Mouse (Mus musculus) lung, embryonic 15.5 days (tissue): ENCODE measurements at regions not wholly inside any gene's neighbourhood (a gene's known extent, or its start where the extent isn't known, plus 50 kb on each side); places are given as distances from the start of the nearest gene placed in this dataset.

ENCODE experiments used
- ATAC-seq: fragments of 200-750 bp; cut with Nextera tagmentation; 2 replicates; pipeline ENCODE4 v1.8.0; 2017; ENCODE audit warnings: moderate number of reproducible peaks, borderline replicate concordance; ENCODE audit not compliant: low FRiP score, low TSS enrichment; ENCODE audit errors: extremely low read depth
- H3K27ac ChIP-seq: fragments of 300-500 bp; sonication (generic); 2 replicates; pipeline ENCODE4 v1.5.1; 2015; ENCODE audit warnings: moderate library complexity, mild to moderate bottlenecking, inconsistent platforms
- H3K27me3 ChIP-seq: fragments of 300-500 bp; sonication (generic); 2 replicates; pipeline ENCODE4 v1.6.1; 2015; ENCODE audit warnings: inconsistent platforms
- H3K36me3 ChIP-seq: fragments of 300-500 bp; sonication (generic); 2 replicates; pipeline ENCODE4 v1.6.1; 2015; ENCODE audit warnings: inconsistent platforms
- H3K4me1 ChIP-seq: fragments of 300-500 bp; sonication (generic); 2 replicates; pipeline ENCODE4 v1.6.1; 2015; ENCODE audit warnings: inconsistent platforms
- H3K4me2 ChIP-seq: fragments of 300-500 bp; sonication (generic); 2 replicates; pipeline ENCODE4 v1.6.1; 2015; ENCODE audit warnings: inconsistent platforms, mild to moderate bottlenecking, moderate library complexity
- H3K4me3 ChIP-seq: fragments of 300-500 bp; sonication (generic); 2 replicates; pipeline ENCODE4 v1.5.1; 2015; ENCODE audit warnings: mild to moderate bottlenecking, inconsistent platforms
- H3K9ac ChIP-seq: fragments of 300-500 bp; sonication (generic); 2 replicates; pipeline ENCODE4 v1.6.1; 2015; ENCODE audit warnings: inconsistent platforms
- H3K9me3 ChIP-seq: fragments of 300-500 bp; sonication (generic); 2 replicates; pipeline ENCODE4 v1.6.1; 2016; ENCODE audit warnings: inconsistent platforms
- WGBS: fragments of 180-500 bp; shearing (Covaris S2); methylation state at CpG from one replicate; pipeline ENCODE4 v1.1.7; 2015; 5-methylcytosine and 5-hydroxymethylcytosine counted together

DNA sequence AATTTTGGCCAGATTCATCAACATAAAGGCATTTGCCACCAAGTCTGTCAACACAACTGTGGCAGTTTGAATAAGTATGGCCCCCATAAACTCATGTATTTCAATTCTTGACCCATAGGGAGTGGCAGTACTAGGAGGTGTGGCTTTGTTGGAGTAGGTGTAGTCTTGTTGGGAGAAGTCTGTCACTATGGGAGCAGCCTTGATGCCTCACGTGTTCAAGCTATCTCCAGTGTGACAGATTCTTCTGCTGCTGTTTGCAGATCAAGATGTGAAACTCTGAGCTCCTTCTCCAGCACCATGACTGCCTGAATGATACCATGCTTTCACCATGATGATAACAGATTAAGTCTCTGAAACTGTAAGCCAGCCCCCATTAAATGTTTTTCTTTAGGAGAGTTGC is 97.2 kb upstream of the Ndst4 start:
- Histone ChIP-seq H3K27ac (no peak overlapping the region), H3K9ac (no peak overlapping the region), H3K27me3 (no peaks in the 10 kb centered on the region), H3K4me1 (no peaks in the 10 kb centered on the region), H3K4me2 (no peak overlapping the region), H3K4me3 (no peak overlapping the region), H3K9me3 (no peaks in the 10 kb centered on the region), H3K36me3 (no peaks in the 10 kb centered on the region)
- WGBS, result 74% methylated on average over 1 of the region's 1 CpGs
- no peak for ATAC-seq

DNA sequence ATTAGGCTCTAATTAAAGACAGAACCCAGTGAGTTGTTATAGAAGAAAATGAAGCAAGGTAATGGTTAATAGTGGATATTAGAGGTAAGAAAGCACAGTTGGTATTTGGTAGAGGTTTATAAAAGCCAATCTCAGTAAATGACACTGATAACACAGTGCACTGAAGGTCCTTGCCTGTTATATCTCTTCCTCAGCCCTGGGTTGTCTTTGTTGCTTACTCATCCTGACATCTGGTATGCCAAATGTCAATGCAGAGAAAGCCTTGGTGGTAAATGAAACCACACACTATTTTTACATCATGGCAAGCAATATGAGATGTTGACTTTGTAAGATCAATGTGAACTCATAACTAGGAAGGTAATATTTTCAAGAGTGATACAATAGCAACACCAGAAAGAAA is 76.8 kb upstream of the Ndst4 start:
- no peak for ATAC-seq
- no peak overlapping the region for H3K4me3 ChIP-seq

DNA sequence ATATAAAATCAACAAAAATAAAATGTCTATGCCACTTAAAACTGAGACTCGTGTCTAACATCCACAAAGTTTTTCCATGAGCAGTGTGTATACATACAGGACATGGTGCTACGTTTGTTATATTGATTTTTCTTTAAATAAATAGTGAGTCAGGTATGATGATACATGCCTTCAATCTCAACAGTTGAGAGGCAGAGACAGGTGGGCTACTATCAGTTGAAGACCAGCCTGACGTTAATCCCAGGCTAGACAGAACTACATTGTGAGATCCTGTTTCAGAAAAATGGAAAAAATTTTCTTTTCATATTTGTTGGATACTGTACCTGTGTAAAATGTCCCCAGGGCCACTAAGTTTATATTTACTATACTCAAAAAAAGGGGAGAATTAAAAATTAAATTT is 66.5 kb upstream of the Ndst4 start:
- Histone ChIP-seq H3K4me3 (no peak overlapping the region), H3K9ac (no peak overlapping the region), H3K4me2 (no peak overlapping the region), H3K27ac (no peak overlapping the region), H3K9me3 (no peaks in the 10 kb centered on the region), H3K4me1 (no peaks in the 10 kb centered on the region), H3K36me3 (no peaks in the 10 kb centered on the region), H3K27me3 (no peaks in the 10 kb centered on the region)
- ATAC-seq, result no peak
- 51% methylated on average over 3 of the region's 3 CpGs for WGBS

More for the DNA sequence above, 76.8 kb upstream of the Ndst4 start:
- H3K27me3 ChIP-seq, result no peaks in the 10 kb centered on the region
- H3K36me3 ChIP-seq, result no peaks in the 10 kb centered on the region
- no peak overlapping the region for H3K9ac ChIP-seq
- no peaks in the 10 kb centered on the region for H3K4me1 ChIP-seq
- H3K9me3 ChIP-seq, result no peaks in the 10 kb centered on the region
- no peak overlapping the region for H3K4me2 ChIP-seq
- no peak overlapping the region for H3K27ac ChIP-seq

DNA sequence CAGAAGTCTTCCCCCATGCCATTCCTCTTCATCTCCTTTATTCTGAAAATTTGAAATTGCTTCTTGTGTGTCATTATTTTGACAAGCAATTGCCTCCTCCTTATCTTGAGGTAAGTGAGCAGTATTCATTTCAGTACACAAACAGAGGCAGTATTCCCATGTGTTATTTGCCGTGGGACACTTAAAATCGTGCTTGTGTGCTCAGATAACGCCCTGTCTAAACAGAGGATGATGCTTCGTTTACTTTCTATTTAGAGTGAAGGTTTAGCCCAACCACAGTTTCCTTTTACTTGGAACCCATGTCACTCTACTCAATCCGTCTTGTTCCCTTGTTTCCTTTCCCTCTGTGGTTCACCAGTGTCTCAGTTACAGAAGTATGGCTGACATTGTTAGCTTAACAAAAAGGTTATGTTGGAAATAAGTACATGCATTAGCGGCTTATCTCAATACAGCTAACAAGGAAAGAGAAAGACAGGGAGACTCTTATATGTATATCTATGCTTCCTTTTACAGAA is 65.6 kb upstream of the Ndst4 start:
- Histone ChIP-seq H3K9me3 (no peaks in the 10 kb centered on the region), H3K4me2 (no peak overlapping the region), H3K27me3 (no peaks in the 10 kb centered on the region), H3K27ac (no peak overlapping the region), H3K4me3 (no peak overlapping the region), H3K4me1 (no peaks in the 10 kb centered on the region), H3K9ac (no peak overlapping the region), H3K36me3 (no peaks in the 10 kb centered on the region)
- no peak for ATAC-seq
- WGBS, result 7% methylated on average over 6 of the region's 6 CpGs
